Mouse (Mus musculus) lung, postnatal 0 days (tissue): ENCODE data around the gene Marcks.

Experiments used
- CTCF ChIP-seq: IDR thresholded peaks from 2 replicates; pipeline ENCODE4 v1.5.1; 2016; ENCODE audit warnings: antibody characterized with exemption, mild to moderate bottlenecking
- EP300 ChIP-seq: IDR thresholded peaks from 2 replicates; pipeline ENCODE4 v1.6.1; 2016; ENCODE audit warnings: antibody characterized with exemption, mild to moderate bottlenecking, control low read depth

DNA sequence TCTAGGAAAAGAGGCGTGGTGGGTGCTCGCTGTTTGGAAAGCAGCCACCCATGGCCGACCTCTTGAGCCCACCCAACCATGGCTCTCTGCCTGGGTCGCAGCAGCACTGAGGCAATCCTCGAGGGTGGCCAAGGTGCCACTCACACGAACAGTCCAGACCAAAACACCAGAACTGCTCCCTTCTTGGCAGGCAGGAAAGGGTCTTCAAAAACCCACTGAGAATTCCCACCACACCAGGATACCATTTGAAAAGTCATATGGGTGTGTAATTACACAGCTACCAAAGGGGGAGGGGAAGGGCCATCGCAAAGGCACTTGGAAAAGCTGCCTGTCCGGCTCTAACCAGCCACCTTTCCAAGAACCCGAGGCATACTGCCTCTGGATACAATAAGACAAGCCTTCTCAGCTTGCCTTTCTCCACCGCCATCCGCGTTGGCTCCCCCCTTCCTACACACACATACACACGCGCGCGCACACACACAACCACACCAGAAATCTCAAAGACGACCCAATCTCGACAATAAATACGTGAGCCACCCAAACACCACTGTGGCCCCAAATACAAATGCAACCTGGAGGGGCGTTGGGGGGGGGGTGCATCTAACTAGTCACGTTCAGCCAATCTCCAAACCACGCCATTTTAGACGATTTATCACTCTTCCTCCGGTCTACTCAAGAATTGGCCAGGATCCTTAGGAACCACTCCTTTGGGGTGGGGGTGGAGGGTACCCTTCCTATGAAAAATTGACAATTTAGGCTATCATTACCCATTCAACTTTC is 999 bp downstream of the Marcks start:
- no peak for TF ChIP-seq CTCF
- TF ChIP-seq EP300, result no peak
